Mouse (Mus musculus) left cerebral cortex, postnatal 25 days (tissue): Measurements from ENCODE around the gene Gm45623. TPM values are rescaled to one million over a fixed set of nuclear protein-coding genes. Genes with fewer than 3 reads are reported as not detected.

Source experiments
- DNase-seq, 2 experiments: peaks; one replicate each; pipeline ENCODE4 v3.0.0; 2022; ENCODE audit warnings: low spot score in 2 of 2, mixed read lengths in 1 of 2
- intact Hi-C: fragments of 180-260 bp; cut with DNase I; formaldehyde crosslinking; loops from one replicate; pipeline ENCODE4 v1.15.1; 2025
- total RNA-seq, 2 experiments: library from RNA; stranded (reverse); gene quantifications; 2 replicates each; pipeline ENCODE4 v1.2.3; 2021

Gene Gm45623
- total RNA-seq, 2 experiments from 2014 or later = 10.8 to 15.4 TPM

GRCm38 (mm10) chr13:56757201-56757600 lies 3.6 kb upstream of the Gm45623 start:
- intact Hi-C loops = loop anchor here (5.0 kb wide), 1 partner anchor 280 kb away; no protein-coding TSS in a partner anchor
- no peak for DNase-seq

- no peak for DNase-seq
- intact Hi-C loops = loop anchor here (5.0 kb wide), 1 partner anchor 279 kb away; no protein-coding TSS in a partner anchor
Observed at GRCm38 (mm10) chr13:56755871-56756270, 2.2 kb upstream of the Gm45623 start.

GRCm38 (mm10) chr13:56752474-56753191 lies 994 bp downstream of the Gm45623 start:
- intact Hi-C loops = no loop called here
- no peak for DNase-seq

- intact Hi-C loops = no loop called here
Observed at GRCm38 (mm10) chr13:56751774-56752173, 1.9 kb downstream of the Gm45623 start.

GRCm38 (mm10) chr13:56749377-56749776 lies 4.2 kb downstream of the Gm45623 start:
- intact Hi-C loops = no loop called here
- no peak for DNase-seq

More at GRCm38 (mm10) chr13:56751774-56752173, 1.9 kb downstream of the Gm45623 start:
- no peak for DNase-seq

- DNase-seq = no peak
- intact Hi-C loops = no loop called here
Observed at GRCm38 (mm10) chr13:56747554-56747953, 6.1 kb downstream of the Gm45623 start.

GRCm38 (mm10) chr13:56746739-56747532 lies 6.7 kb downstream of the Gm45623 start:
- DNase-seq = no peak
- intact Hi-C loops = no loop called here

GRCm38 (mm10) chr13:56742325-56742901 lies 11.2 kb downstream of the Gm45623 start:
- intact Hi-C loops = no loop called here
- DNase-seq = no peak

GRCm38 (mm10) chr13:56741691-56742090 lies 11.9 kb downstream of the Gm45623 start:
- no peak for DNase-seq
- intact Hi-C loops = no loop called here

GRCm38 (mm10) chr13:56740496-56740895 lies 13.1 kb downstream of the Gm45623 start:
- intact Hi-C loops = no loop called here
- no peak for DNase-seq

- intact Hi-C loops = loop anchor here (5.0 kb wide), 1 partner anchor 182 kb away; no protein-coding TSS in a partner anchor
- DNase-seq = no peak
Observed at GRCm38 (mm10) chr13:56739556-56739955, 14.1 kb downstream of the Gm45623 start.

- intact Hi-C loops = loop anchor here (1.0 to 5.0 kb wide), 3 partner anchors 77 to 260 kb away; no protein-coding TSS in a partner anchor
- DNase-seq = peak; percentile 46 to 55
Observed at GRCm38 (mm10) chr13:56735212-56735875, 18.3 kb downstream of the Gm45623 start.

GRCm38 (mm10) chr13:56734617-56735016 lies 19.0 kb downstream of the Gm45623 start:
- intact Hi-C loops = loop anchor here (1.0 to 5.0 kb wide), 3 partner anchors 76 to 259 kb away; no protein-coding TSS in a partner anchor
- no peak for DNase-seq

- no peak for DNase-seq
- intact Hi-C loops = no loop called here
Observed at GRCm38 (mm10) chr13:56729046-56729445, 24.6 kb downstream of the Gm45623 start.

GRCm38 (mm10) chr13:56726551-56726950 lies 27.1 kb downstream of the Gm45623 start:
- intact Hi-C loops = no loop called here
- peak; percentile 27 to 81 for DNase-seq

- no peak for DNase-seq
- intact Hi-C loops = no loop called here
Observed at GRCm38 (mm10) chr13:56712221-56712620, 41.4 kb downstream of the Gm45623 start.

- no peak for DNase-seq
- intact Hi-C loops = no loop called here
Observed at GRCm38 (mm10) chr13:56710620-56711019, 43.0 kb downstream of the Gm45623 start.

- peak in 1 of 2 experiments; percentile 20 for DNase-seq
- intact Hi-C loops = no loop called here
Observed at GRCm38 (mm10) chr13:56707606-56708005, 46.0 kb downstream of the Gm45623 start.

GRCm38 (mm10) chr13:56707111-56707510 lies 46.5 kb downstream of the Gm45623 start:
- no peak for DNase-seq
- intact Hi-C loops = no loop called here

GRCm38 (mm10) chr13:56704596-56704995 lies 49.0 kb downstream of the Gm45623 start:
- intact Hi-C loops = no loop called here
- no peak for DNase-seq
